8 mouse cellular contexts compared by ENCODE assay signal in the genomic region with DNA sequence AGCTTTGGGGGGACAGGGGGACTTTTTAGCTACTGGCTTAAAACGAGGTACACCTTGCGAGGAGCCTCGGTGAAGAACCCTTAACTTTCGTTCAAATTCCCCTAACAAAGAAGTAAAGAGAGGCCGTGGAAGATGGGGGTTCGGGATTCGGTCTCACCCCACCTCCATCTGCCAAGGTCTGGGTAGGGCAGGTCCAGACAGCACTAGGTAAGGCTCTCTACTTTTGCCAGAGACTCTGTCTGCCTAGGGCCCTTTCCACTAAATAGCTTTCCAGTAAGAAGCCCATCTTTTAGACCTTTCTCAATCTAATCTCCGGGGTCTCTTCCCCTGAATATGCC. TPM values are rescaled to one million over a fixed set of nuclear protein-coding genes. Genes with fewer than 3 reads are reported as not detected.
DNase-seq lines count a peak whose midpoint lies in the region; ATAC-seq lines count a peak whose summit lies in the region.

No protein-coding gene starts in this region.

- ATAC-seq in liver, embryonic 11.5 days (replicated peaks; ENCODE audit: low FRiP score), result no peak

- peak overlapping the region; percentile 75; the same call in 1 of the 2 replicates for H3K9ac ChIP-seq in liver, embryonic 11.5 days (ENCODE audit: low read depth, low read length)

- no peaks in the 10 kb centered on the region for H3K36me3 ChIP-seq in liver, embryonic 11.5 days (ENCODE audit: control insufficient read depth, insufficient read depth, low read length)

- H3K4me2 ChIP-seq in liver, embryonic 11.5 days, result peak overlapping the region; percentile 73

- H3K9me3 ChIP-seq in liver, embryonic 11.5 days (ENCODE audit: control insufficient read depth, low read length), result no peaks in the 10 kb centered on the region

- peak overlapping the region; percentile 62 for H3K4me3 ChIP-seq in liver, embryonic 11.5 days (ENCODE audit: low read depth, low read length)

- peaks cover 7% of the 10 kb centered on the region; the same call in 1 of the 2 replicates for H3K4me1 ChIP-seq in liver, embryonic 11.5 days (replicated peaks; ENCODE audit: control insufficient read depth, insufficient read depth, low read length)

- H3K27me3 ChIP-seq in liver, embryonic 11.5 days (replicated peaks; ENCODE audit: control insufficient read depth, insufficient read depth, low read length), result no peaks in the 10 kb centered on the region

- DNase-seq in embryo, embryonic 10.5 days (ENCODE audit: low spot score), result peak; percentile 18
- DNase-seq in embryo, embryonic 9.5 days (ENCODE audit: extremely low spot score), result no peak
- peak; percentile 8 for DNase-seq in thymus, postnatal 14 days
- no peak for DNase-seq in thymus, postnatal 10 days (ENCODE audit: low spot score in 2 of 2)
- no peak for DNase-seq in liver, embryonic 11.5 days (ENCODE audit: low spot score)
- no peak for DNase-seq in right cerebral cortex, postnatal 25 days
- no peak for DNase-seq in thymus, postnatal 0 days (ENCODE audit: low spot score)
- no peak for DNase-seq in spleen, postnatal 4 days (ENCODE audit: low spot score in 2 of 2)

- no peak overlapping the region for H3K27ac ChIP-seq in liver, embryonic 11.5 days (ENCODE audit: low read depth, low read length)

- 30% methylated on average over 8 of the region's 8 CpGs for whole genome bisulfite sequencing in liver, embryonic 11.5 days

RNA-seq across cellular contexts. Expression of a gene that starts 0.8 kb away (rescaled TPM):
- 9.1 and 9.4 TPM in 2 replicates for polyA plus RNA-seq in liver, embryonic 11.5 days (2014; fragmentation: Nextera tagmentation; extraction: Ambion mirVana)
- polyA plus RNA-seq in thymus, postnatal 0 days (2015; fragmentation: Nextera tagmentation; extraction: Ambion mirVana), result 3.1 and 3.7 TPM in 2 replicates

Comparison
In these comparisons a context has a peak if more than half of its experiments do, and no peak if none do; other contexts are left out.
1. DNase-seq: peak in embryo, embryonic 10.5 days (single experiment) and thymus, postnatal 14 days (single experiment); none in embryo, embryonic 9.5 days (single experiment), thymus, postnatal 10 days (0 of 2), liver, embryonic 11.5 days (single experiment), right cerebral cortex, postnatal 25 days (single experiment), thymus, postnatal 0 days (single experiment) and spleen, postnatal 4 days (0 of 2).